Mouse (Mus musculus) CH12.LX (cell line): ENCODE measurements around the gene Akap2. TPM values are rescaled to one million over a fixed set of nuclear protein-coding genes. Genes with fewer than 3 reads are reported as not detected.

Experiments
- DNase-seq: peaks from one replicate; pipeline ENCODE4 v3.0.0-alpha.2; 2013; ENCODE audit errors: extremely low read depth
- H3K27ac ChIP-seq: 2 replicates; pipeline ENCODE4 v1.5.1; 2012; ENCODE audit warnings: low read depth, mild to moderate bottlenecking, control low read depth, moderate library complexity; ENCODE audit not compliant: insufficient read depth
- H3K27me3 ChIP-seq: replicated peaks from 2 replicates; pipeline ENCODE3; 2012; ENCODE audit warnings: inconsistent platforms
- H3K36me3 ChIP-seq, 2 experiments: replicated peaks in 1 of 2; 2 replicates each; pipeline versions ENCODE3 to v1.6.1; 2012; ENCODE audit warnings: inconsistent platforms in 1 of 2, low read length in 1 of 2, mild to moderate bottlenecking in 1 of 2, mixed read lengths in 1 of 2, moderate library complexity in 1 of 2; ENCODE audit not compliant: control insufficient read depth in 1 of 2, insufficient read depth in 1 of 2
- H3K4me1 ChIP-seq, 2 experiments: 2 replicates each; pipeline ENCODE4 v1.6.1; 2012; ENCODE audit warnings: inconsistent platforms in 1 of 2, moderate library complexity in 1 of 2; ENCODE audit not compliant: insufficient read depth in 2 of 2, control insufficient read depth in 1 of 2
- H3K4me2 ChIP-seq: 2 replicates; pipeline ENCODE4 v1.6.1; 2012; ENCODE audit warnings: low read depth, mild to moderate bottlenecking, control low read depth; ENCODE audit not compliant: poor library complexity, insufficient read depth, severe bottlenecking
- H3K4me3 ChIP-seq, 3 experiments: fragments of 150-350 bp in 1 of 3; sonication (generic) in 1 of 3; replicated peaks in 1 of 3; 2 replicates each; pipeline versions ENCODE3 to v1.5.1; 2011 to 2012; ENCODE audit warnings: low read depth in 2 of 3, low read length in 2 of 3, mild to moderate bottlenecking in 2 of 3, moderate library complexity in 2 of 3, control low read depth in 1 of 3, improper control_type of control experiment in 1 of 3, inconsistent platforms in 1 of 3, mixed read lengths in 1 of 3; ENCODE audit not compliant: poor library complexity in 1 of 3
- H3K79me2 ChIP-seq: replicated peaks from 2 replicates; pipeline ENCODE4 v1.6.1; 2012; ENCODE audit warnings: mild to moderate bottlenecking, moderate library complexity; ENCODE audit not compliant: control insufficient read depth, poor library complexity, insufficient read depth, severe bottlenecking; ENCODE audit errors: extremely low read depth
- H3K9ac ChIP-seq: 2 replicates; pipeline ENCODE4 v1.6.1; 2012; ENCODE audit warnings: low read depth, mild to moderate bottlenecking, control low read depth, moderate library complexity; ENCODE audit not compliant: insufficient read depth
- H3K9me3 ChIP-seq: replicated peaks from 2 replicates; pipeline ENCODE3; 2012; ENCODE audit warnings: low read length, inconsistent platforms, mixed read lengths
- CHD1 ChIP-seq: IDR thresholded peaks from 2 replicates; pipeline ENCODE4 v1.6.1; 2012; ENCODE audit warnings: low read depth, low read length, improper control_type of control experiment, inconsistent platforms
- CHD2 ChIP-seq: IDR thresholded peaks from 2 replicates; pipeline ENCODE4 v1.6.1; 2011; ENCODE audit warnings: low read length, improper control_type of control experiment
- CTCF ChIP-seq, 2 experiments: IDR thresholded peaks in 1 of 2; conservative IDR thresholded peaks in 1 of 2; 2 replicates each; pipeline ENCODE4 v1.5.1; 2011 to 2012; ENCODE audit warnings: low read depth in 2 of 2, low read length in 2 of 2, improper control_type of control experiment in 1 of 2, inconsistent platforms in 1 of 2, mild to moderate bottlenecking in 1 of 2, moderate library complexity in 1 of 2
- E2F4 ChIP-seq: IDR thresholded peaks from 2 replicates; pipeline ENCODE4 v1.6.1; 2011; ENCODE audit warnings: low read depth, low read length, improper control_type of control experiment; ENCODE audit not compliant: insufficient replicate concordance
- EP300 ChIP-seq: IDR thresholded peaks from 2 replicates; pipeline ENCODE4 v1.6.1; 2011; ENCODE audit warnings: low read length, improper control_type of control experiment
- ETS1 ChIP-seq: conservative IDR thresholded peaks from 2 replicates; pipeline ENCODE4 v1.6.1; 2012; ENCODE audit warnings: low read depth, mild to moderate bottlenecking, inconsistent platforms, low read length, improper control_type of control experiment, moderate library complexity
- GABPA ChIP-seq: IDR thresholded peaks from 2 replicates; pipeline ENCODE4 v1.6.1; 2012; ENCODE audit warnings: low read depth, low read length, improper control_type of control experiment, inconsistent platforms; ENCODE audit not compliant: insufficient replicate concordance
- HCFC1 ChIP-seq: IDR thresholded peaks from 2 replicates; pipeline ENCODE4 v1.6.1; 2012; ENCODE audit warnings: low read depth, mild to moderate bottlenecking, inconsistent platforms, low read length, improper control_type of control experiment
- IRF4 ChIP-seq: IDR thresholded peaks from 2 replicates; pipeline ENCODE4 v1.6.1; 2014; ENCODE audit warnings: low read depth, mild to moderate bottlenecking, inconsistent platforms, low read length, improper control_type of control experiment
- KAT2A ChIP-seq: IDR thresholded peaks from 2 replicates; pipeline ENCODE4 v1.6.1; 2012; ENCODE audit warnings: low read length, improper control_type of control experiment, inconsistent platforms; ENCODE audit not compliant: insufficient replicate concordance
- MEF2A ChIP-seq: IDR thresholded peaks from 2 replicates; pipeline ENCODE4 v1.6.1; 2014; ENCODE audit warnings: low read depth, mild to moderate bottlenecking, inconsistent platforms, low read length, improper control_type of control experiment, borderline replicate concordance
- POLR2A ChIP-seq: IDR thresholded peaks from 2 replicates; pipeline ENCODE4 v1.6.1; 2011; ENCODE audit warnings: low read depth, mild to moderate bottlenecking, improper control_type of control experiment, low read length
- RAD21 ChIP-seq: IDR thresholded peaks from 2 replicates; pipeline ENCODE4 v1.6.1; 2011; ENCODE audit warnings: low read depth, mild to moderate bottlenecking, low read length, improper control_type of control experiment, moderate library complexity
- SMC3 ChIP-seq: IDR thresholded peaks from 2 replicates; pipeline ENCODE4 v1.6.1; 2011; ENCODE audit warnings: low read depth, low read length, improper control_type of control experiment
- TBP ChIP-seq: conservative IDR thresholded peaks from 2 replicates; pipeline ENCODE4 v1.6.1; 2011; ENCODE audit warnings: low read depth, low read length, improper control_type of control experiment
- TCF12 ChIP-seq: IDR thresholded peaks from 2 replicates; pipeline ENCODE4 v1.6.1; 2014; ENCODE audit warnings: low read depth, mild to moderate bottlenecking, inconsistent platforms, low read length, improper control_type of control experiment
- USF1 ChIP-seq: IDR thresholded peaks from 2 replicates; pipeline ENCODE4 v1.6.1; 2014; ENCODE audit warnings: low read depth, mild to moderate bottlenecking, inconsistent platforms, low read length, improper control_type of control experiment
- dilution Hi-C: fragments of 300-500 bp; cut with MboI; formaldehyde crosslinking; loops from 2 replicates; pipeline ENCODE4 v1.14.3; 2020; ENCODE audit warnings: low sequenced_read_pairs; ENCODE audit not compliant: extremely low pct_unique_long_range_greater_than_20kb, extremely low pct_ligation_motif_present
- in situ Hi-C: fragments of 300-500 bp; cut with MboI; formaldehyde crosslinking; loops from 3 replicates; pipeline ENCODE4 v1.14.3; 2019; ENCODE audit warnings: low sequenced_read_pairs, low pct_ligation_motif_present, low pct_unique_long_range_greater_than_20kb, mixed read lengths
- polyA plus RNA-seq: library from polyadenylated mRNA; unstranded; fragments of >175 nt; gene quantifications from 2 replicates; pipeline ENCODE4 v1.2.1, GENCODE M21; 2012; ENCODE audit warnings: low read depth; ENCODE audit not compliant: insufficient read length
- total RNA-seq, 2 experiments: library from RNA; depleted of rRNA; stranded (reverse); fragments of 300-350 nt in 1 of 2; fragments of >200 nt in 1 of 2; gene quantifications; 2 replicates each; pipeline ENCODE4 v1.2.3; 2012 to 2014

The Akap2 gene
- total and polyA plus RNA-seq, 3 experiments, result 0.25 TPM; not detected in 2

DNA sequence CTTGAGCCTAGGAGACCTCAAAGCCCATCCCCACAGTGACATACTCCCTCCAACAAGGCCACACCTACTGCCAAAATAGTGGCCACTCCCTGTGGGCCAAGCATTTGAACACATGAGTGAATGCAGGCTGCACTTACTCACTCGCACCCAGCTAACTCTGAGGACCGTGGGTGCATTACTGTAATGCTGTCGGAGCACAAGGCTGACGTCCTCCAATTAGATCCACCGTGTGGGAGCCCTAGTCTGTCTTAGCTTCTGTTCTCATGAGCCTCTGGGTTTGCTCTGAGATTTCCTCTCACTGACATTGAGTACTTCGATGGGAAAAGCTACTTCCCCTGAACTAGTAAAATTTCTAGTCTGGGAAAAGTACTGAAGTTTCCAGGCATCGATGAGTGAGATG, 108.8 kb downstream of the Akap2 start:
- Histone ChIP-seq H3K4me1 (peaks cover 0 to 12% of the 10 kb centered on the region in 2 experiments; a peak in 2 of 4 replicates), H3K27me3 (no peaks in the 10 kb centered on the region), H3K79me2 (no peaks in the 10 kb centered on the region), H3K4me2 (no peak overlapping the region), H3K9ac (no peak overlapping the region), H3K4me3 (no peak overlapping the region), H3K36me3 (no peaks in the 10 kb centered on the region), H3K27ac (no peak overlapping the region), H3K9me3 (peaks cover 2% of the 10 kb centered on the region)
- in situ Hi-C loops (no loop called here), dilution Hi-C loops (no loop called here)
- TF ChIP-seq CHD1 (no peak), EP300 (no peak)
- no peak for DNase-seq

DNA sequence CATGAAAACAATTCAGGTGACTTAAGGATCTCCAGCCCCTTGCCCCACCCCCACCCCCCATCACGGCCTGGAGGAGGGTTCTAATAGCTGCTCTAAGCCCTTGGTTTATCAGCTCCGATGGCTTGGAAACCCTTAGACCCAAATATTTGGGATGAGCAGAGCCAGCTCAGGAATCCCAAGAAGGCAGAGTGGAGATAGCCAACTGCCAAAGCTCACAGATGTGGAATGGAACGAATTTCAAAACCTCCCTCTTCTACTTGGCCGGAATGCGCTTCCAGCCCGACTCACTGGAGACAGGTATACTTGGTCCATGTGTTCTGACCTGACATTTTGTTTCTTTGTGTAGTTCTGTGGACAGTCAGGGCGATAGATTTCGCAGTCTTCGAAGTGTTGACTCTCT, 111.7 kb downstream of the Akap2 start:
- no peak for TF ChIP-seq GABPA
- TF ChIP-seq E2F4, result no peak
- no peak for TF ChIP-seq IRF4
- no peak for TF ChIP-seq HCFC1
- no peak for TF ChIP-seq TCF12
- TF ChIP-seq TBP, result no peak
- no peak for TF ChIP-seq POLR2A
- TF ChIP-seq CHD2, result no peak
- TF ChIP-seq SMC3, result no peak
- no peak for TF ChIP-seq RAD21
- no peak for TF ChIP-seq KAT2A
- no peak for TF ChIP-seq MEF2A
- no peak for TF ChIP-seq CTCF (conservative IDR thresholded peaks at IDR 0.05 in 1 of 2, IDR thresholded peaks at IDR 0.05 in 1 of 2; ENCODE audit: low read depth in 2 of 2, low read length in 2 of 2)
- TF ChIP-seq USF1, result no peak
- no peak for TF ChIP-seq ETS1
- peaks cover 6% of the 10 kb centered on the region for H3K9me3 ChIP-seq

More for the DNA sequence above, 111.7 kb downstream of the Akap2 start:
- in situ Hi-C loops, result no loop called here
- H3K79me2 ChIP-seq, result no peaks in the 10 kb centered on the region
- no peak for DNase-seq
- peaks cover 0 to 5% of the 10 kb centered on the region in 2 experiments; a peak in 1 of 4 replicates for H3K4me1 ChIP-seq
- H3K36me3 ChIP-seq, result no peaks in the 10 kb centered on the region
- no peak overlapping the region for H3K4me2 ChIP-seq
- H3K27ac ChIP-seq, result no peak overlapping the region
- dilution Hi-C loops, result no loop called here
- no peaks in the 10 kb centered on the region for H3K27me3 ChIP-seq
- no peak overlapping the region for H3K4me3 ChIP-seq
- H3K9ac ChIP-seq, result no peak overlapping the region
